Mouse (Mus musculus) neural tube, embryonic 10.5 days (tissue): ENCODE results near the gene Chst10.

Experiments used
- DNase-seq: peaks from one replicate; pipeline ENCODE4 v3.0.0-alpha.2; 2017; ENCODE audit warnings: low spot score; ENCODE audit errors: extremely low spot score

Chst10 gene

DNA sequence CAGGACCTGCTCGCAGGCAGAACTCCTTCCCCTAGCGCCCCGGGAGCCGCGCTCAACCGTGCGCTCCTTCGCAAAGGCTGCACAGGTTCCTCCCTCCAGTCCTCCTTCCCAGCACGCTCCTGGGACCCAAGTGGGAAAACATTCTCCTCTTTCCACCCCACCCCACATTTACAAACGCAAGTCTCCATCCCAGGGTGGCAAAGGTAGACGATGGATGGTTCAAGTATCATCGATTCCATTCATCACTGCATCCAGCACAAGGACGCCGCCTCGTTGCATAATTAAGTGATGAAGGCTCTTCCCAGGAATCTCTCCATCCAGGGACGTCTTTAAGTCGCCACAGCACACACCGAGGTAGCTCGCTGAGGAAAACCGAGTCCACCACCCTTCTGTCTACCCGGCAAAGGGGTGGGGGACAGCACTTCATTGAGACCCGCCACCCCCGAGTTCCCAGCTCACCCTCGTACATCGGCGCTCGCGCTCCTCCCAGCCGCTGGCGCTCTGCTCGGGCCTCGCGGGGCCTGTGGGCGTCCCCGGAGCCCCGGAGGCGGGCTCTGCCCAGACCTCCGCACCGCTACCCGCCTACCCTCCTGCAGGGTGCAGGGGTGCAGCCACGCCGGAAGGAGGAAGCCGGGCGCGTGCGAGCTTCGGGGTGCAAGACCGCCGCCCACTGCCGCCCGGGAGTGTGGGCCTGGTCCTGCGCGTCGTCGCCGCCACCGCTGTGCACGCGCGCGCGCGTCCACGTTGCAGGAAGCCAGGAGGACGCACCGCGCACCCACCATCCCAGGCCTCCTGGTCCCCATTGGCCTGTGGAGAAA is at the start of gene Chst10:
TSS of gene Chst10 (minus strand) at position 731 of the 818 bp plus-strand sequence.
- DNase-seq = peak; percentile 85

GRCm38 (mm10) chr1:38939608-38940007 is 41.6 kb upstream of the Chst10 start:
- DNase-seq = peak; percentile 42

DNA sequence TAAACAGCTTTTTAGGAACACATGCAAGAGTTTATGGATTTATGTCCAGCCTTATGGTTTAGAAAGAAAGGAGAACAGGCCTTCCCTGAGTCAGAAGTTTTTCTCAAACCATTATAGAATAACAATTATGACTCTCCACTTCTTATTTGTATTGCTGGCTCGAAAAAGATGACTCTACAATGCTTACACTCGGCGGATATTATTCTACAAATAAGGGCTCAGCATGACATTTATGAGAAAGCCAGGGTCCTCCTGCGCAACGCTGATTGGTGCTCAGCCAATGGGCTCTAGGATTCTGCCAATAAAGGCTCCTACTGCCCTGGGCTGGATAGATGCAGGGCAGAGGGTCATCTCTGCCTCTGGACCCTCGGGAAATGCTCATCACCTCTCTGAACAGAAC is 40.9 kb upstream of the Chst10 start, which contains the start of gene Nms:
TSS of gene Nms (plus strand) at position 301 of the 400 bp plus-strand sequence.
- no peak for DNase-seq

DNA sequence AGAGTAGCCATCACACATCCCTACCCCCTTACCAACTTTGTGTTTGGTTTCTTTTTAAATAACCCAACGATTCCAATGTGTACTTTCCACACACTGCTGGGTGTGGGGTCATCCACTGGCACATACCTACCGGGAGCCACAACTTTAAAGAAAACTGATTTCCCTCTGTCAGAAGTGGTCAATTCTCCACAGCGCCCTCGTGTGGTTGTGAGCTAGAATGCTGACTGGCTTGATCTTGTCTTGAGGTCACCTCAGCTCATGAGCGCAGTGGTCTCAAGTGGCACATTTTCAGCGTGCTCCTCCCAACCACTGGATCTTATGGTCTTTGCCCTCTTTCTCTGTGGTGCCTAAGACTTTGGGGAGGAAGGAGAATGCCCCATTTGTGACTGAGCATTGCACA is 38.8 kb upstream of the Chst10 start:
- DNase-seq = peak; percentile 56

DNA sequence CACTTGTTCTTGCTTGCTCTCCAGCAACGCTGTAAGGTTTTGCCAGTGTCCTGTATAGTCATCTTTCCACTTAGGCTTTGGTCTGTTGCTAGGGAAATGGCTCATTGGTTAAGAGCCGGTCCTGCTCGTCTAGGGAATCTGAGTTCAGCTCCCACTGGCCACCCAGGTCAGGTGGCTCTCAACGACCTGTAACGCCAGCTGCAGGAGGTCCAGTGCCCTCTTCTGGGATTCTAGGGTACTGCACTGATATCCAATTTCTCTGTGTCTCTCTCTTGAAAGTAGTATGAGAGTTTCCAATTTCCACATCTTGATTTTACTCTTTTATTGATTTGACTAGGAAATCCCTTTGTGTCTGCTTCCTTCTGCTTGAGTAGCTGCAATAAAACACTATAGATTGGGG is 36.7 kb upstream of the Chst10 start:
- DNase-seq = peak; percentile 26

- DNase-seq = no peak
Measured at GRCm38 (mm10) chr1:38930767-38931166, 32.8 kb upstream of the Chst10 start.

- DNase-seq = no peak
Measured at GRCm38 (mm10) chr1:38929468-38929867, 31.5 kb upstream of the Chst10 start.

- DNase-seq = no peak
Measured at GRCm38 (mm10) chr1:38928996-38929395, 31.0 kb upstream of the Chst10 start.

- DNase-seq = no peak
Measured at GRCm38 (mm10) chr1:38903985-38904384, 6.0 kb upstream of the Chst10 start.

- no peak for DNase-seq
Measured at GRCm38 (mm10) chr1:38902571-38902970, 4.6 kb upstream of the Chst10 start.

DNA sequence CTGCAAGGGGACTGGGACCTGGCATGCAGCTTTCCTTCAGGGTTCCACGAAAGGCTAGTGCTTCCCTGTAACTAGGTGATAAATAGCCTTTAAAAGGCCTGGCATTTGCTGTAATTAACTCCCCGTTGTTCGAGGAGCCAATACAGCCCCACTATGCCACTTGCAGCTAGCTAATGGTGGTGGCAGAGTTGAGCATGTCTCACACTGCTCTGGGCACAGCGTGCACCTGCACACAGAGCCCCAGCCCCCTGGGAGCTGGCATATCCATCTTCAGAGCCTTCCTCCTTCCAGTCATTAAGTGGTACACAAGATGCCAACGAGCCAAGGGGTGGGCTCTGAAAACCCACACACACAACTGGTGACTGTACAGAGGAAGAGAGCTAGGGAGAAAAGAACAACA is 4.9 kb downstream of the Chst10 start:
- DNase-seq = no peak

- no peak for DNase-seq
Measured at GRCm38 (mm10) chr1:38891444-38891843, 6.5 kb downstream of the Chst10 start.

DNA sequence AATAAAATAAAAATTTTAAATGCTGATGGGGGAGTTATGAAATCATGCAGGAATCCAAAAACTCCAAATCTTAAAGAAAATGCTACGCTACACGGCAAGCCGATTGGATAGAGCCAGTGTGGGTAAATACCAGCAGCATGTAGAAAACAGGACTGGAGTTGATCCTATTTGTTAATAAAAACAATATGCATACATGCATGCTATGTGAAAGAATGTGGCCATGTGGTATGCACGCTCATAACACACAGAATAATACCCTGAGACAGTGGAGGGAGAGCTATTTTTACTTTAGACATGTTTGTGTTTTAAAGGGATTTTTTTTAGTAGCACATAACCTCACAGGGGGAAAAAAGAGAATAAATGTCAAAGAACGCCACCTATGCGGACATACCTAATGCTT is 9.2 kb downstream of the Chst10 start:
- DNase-seq = no peak

DNA sequence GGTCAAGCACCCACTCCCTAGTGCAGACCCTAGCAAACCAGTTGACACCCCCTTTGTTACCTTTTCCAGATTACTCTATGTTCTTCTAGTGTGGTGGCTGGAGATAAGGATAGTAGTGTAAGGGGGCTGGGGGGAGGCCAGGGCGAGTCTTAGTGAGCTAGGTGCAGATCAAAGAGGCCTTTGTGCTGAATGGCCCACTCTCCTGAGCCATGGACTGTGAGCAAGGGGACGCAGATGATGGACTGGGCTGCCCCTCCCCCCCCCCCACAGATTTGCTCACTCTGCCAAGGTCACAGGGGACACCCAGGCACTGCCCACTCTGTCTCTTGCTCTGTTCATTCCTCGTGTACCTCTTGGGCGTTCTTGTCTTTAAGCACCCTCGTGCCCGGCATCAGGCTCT is 10.9 kb downstream of the Chst10 start:
- no peak for DNase-seq

DNA sequence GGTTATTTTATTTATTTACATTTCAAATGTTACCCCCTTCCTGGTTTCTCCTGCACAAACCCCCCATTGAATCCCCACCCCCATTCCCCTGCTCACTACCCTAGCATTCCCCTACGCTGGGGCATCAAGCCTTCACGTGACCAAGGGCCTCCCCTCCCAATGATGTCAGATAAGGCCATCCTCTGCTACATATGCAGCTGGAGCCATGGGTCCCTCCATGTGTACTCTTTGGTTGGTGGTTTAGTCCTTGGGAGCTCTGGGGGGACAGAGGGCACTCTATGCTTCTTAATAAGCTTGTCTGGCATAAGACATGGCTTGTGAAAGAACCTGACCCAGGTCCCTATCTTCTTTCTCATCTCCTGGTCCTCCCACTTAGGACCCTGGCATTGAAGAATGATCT is 11.4 kb downstream of the Chst10 start:
- no peak for DNase-seq

GRCm38 (mm10) chr1:38885956-38886355 is 12.0 kb downstream of the Chst10 start:
- no peak for DNase-seq

- no peak for DNase-seq
Measured at GRCm38 (mm10) chr1:38883766-38884165, 14.2 kb downstream of the Chst10 start.

- DNase-seq = no peak
Measured at GRCm38 (mm10) chr1:38882746-38883145, 15.2 kb downstream of the Chst10 start.

- DNase-seq = no peak
Measured at GRCm38 (mm10) chr1:38881366-38881765, 16.6 kb downstream of the Chst10 start.

DNA sequence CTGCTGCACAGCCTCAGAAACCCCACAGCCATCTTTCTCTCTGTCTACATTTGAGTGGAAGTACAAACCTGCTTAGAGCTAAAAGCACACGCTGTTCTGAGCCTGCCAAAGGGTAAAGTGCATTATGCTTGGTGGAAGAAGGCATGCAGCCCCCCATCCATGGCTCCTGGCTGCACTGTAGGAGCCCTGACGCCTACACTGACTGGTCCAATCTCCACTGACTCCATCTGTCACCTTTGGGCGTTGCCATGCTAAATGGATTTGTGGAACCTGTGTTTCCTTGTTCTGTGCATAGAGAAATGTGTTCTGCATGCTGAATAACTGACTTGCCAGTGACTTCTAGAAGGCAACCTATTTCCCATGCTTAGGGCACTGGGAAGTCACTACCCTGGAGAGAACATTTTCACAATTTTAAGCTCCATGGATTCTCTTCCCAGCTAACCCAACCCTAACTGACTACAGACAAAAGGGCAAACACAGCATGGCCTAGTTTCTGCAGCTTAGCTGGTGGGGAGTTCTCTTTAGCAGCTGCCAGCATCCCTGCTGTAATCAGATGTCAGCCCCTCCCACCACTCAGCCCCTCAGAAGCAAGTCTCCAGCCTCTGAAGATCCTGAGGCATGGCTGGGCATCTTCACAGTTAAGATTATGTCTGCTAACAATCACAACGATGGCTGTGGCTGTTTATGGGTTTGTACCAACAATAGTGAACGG is 21.1 kb downstream of the Chst10 start:
- no peak for DNase-seq

DNA sequence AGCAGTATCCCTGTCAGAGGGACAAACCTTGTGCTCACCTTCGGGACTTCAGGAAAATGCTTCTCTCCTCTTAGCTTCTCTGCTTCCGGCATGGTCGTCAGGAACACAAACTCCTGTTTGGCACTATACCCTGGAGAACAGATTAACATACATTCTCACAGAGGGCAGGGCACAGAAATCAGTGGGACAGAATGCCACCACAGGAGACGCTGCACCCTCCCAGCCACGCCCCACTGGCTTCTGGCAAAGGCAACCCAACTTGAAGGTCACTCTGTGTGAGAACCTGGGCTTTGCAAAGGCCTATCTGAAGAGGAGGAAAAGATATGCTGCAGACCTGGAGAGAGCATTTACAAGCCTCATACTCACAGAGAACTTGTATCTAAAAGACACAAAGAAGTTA is 24.1 kb downstream of the Chst10 start:
- no peak for DNase-seq

DNA sequence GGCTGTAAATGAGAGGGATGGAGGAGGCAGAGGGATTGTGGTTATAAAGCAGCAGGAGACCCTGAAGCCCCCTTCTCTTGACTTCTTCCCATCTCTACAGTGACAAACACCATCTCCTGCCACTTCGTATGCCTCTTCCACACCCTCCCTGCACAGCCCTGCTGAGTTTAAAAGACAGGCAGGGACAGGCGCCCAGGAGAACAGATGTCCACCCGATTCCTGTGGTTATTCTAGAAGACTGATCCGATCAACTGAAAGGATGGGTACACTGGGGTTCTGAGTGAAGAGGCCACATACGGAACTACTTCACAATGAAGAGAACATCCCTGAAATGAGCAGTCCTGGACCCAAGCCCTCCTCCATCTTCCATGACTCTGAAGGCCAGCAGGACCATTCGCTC is 26.1 kb downstream of the Chst10 start:
- no peak for DNase-seq
